Mouse (Mus musculus) intestine, embryonic 16.5 days (tissue): Measurements from ENCODE around the gene Pced1b. TPM values are rescaled to one million over a fixed set of nuclear protein-coding genes. Genes with fewer than 3 reads are reported as not detected.

Experiments
- ATAC-seq: fragments of 200-750 bp; cut with Nextera tagmentation; 2 replicates; pipeline ENCODE4 v1.8.0; 2017; ENCODE audit warnings: moderate TSS enrichment, moderate library complexity
- H3K27ac ChIP-seq: fragments of 300-500 bp; sonication (generic); 2 replicates; pipeline ENCODE4 v1.5.1; 2014; ENCODE audit warnings: mild to moderate bottlenecking, low read length
- H3K27me3 ChIP-seq: fragments of 300-500 bp; sonication (generic); replicated peaks from 2 replicates; pipeline ENCODE4 v1.6.1; 2014; ENCODE audit warnings: low read length, control low read depth, mixed read lengths; ENCODE audit not compliant: control insufficient read depth, insufficient read depth
- H3K36me3 ChIP-seq: fragments of 300-500 bp; sonication (generic); 2 replicates; pipeline ENCODE4 v1.6.1; 2014; ENCODE audit warnings: low read length, control low read depth; ENCODE audit not compliant: control insufficient read depth, insufficient read depth
- H3K4me1 ChIP-seq: fragments of 300-500 bp; sonication (generic); 2 replicates; pipeline ENCODE4 v1.6.1; 2014; ENCODE audit warnings: low read length, control low read depth, mixed read lengths; ENCODE audit not compliant: control insufficient read depth, insufficient read depth
- H3K4me2 ChIP-seq: fragments of 300-500 bp; sonication (generic); 2 replicates; pipeline ENCODE4 v1.6.1; 2014; ENCODE audit warnings: low read depth, low read length, control low read depth
- H3K4me3 ChIP-seq: fragments of 300-500 bp; sonication (generic); 2 replicates; pipeline ENCODE4 v1.5.1; 2014; ENCODE audit warnings: mild to moderate bottlenecking, low read length
- H3K9ac ChIP-seq: fragments of 300-500 bp; sonication (generic); 2 replicates; pipeline ENCODE4 v1.6.1; 2014; ENCODE audit warnings: low read depth, low read length
- H3K9me3 ChIP-seq: fragments of 300-500 bp; sonication (generic); 2 replicates; pipeline ENCODE4 v1.6.1; 2016; ENCODE audit warnings: low read length, control low read depth; ENCODE audit not compliant: control insufficient read depth
- WGBS: fragments of 180-500 bp; shearing (Covaris S2); extraction: QIAGEN DNeasy Blood & Tissue Kit; methylation state at CpG from one replicate; pipeline ENCODE4 v1.1.7; 2014; 5-methylcytosine and 5-hydroxymethylcytosine counted together
- polyA plus RNA-seq: library from polyadenylated mRNA; unstranded; fragments of >200 nt; fragmentation: Nextera tagmentation; extraction: Ambion mirVana; gene quantifications from 2 replicates; pipeline ENCODE4 v1.2.1, GENCODE M21; 2015

The Pced1b gene
- polyA plus RNA-seq, 1 experiment from 2014 or later = 3.6 TPM

- peaks cover 3% of the 10 kb centered on the region; the same call in 1 of the 2 replicates for H3K4me1 ChIP-seq
- H3K4me3 ChIP-seq = no peak overlapping the region
- ATAC-seq = no peak
- H3K9ac ChIP-seq = no peak overlapping the region
- no peaks in the 10 kb centered on the region; the same call in 1 of the 2 replicates for H3K9me3 ChIP-seq
- H3K4me2 ChIP-seq = no peak overlapping the region
- H3K27me3 ChIP-seq = no peaks in the 10 kb centered on the region
- no peak overlapping the region for H3K27ac ChIP-seq
- H3K36me3 ChIP-seq = no peaks in the 10 kb centered on the region
- WGBS = 80% methylated on average over 8 of the region's 8 CpGs
These were observed 5.7 kb downstream of the Pced1b start for GRCm38 (mm10) chr15:97252493-97253034.

DNA sequence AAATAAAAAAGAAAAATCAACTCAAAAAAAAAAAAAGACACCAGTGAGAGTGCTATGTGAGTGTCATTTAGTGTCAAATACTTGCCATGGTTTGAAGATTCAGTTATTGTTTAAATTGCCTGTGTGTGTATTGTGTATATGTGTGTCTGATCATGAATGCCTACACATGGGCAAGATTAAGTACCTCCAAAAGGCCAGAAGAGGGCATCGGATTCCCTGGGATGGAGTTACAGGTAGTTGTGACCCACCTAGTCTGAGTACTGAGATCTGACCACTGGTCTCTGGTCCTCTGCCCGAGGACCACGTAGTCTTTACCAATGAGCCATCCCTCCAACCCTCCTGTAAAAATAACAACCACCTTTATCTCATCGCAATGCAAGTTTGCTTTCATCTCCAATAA is 7.5 kb downstream of the Pced1b start:
- Histone ChIP-seq H3K9ac (no peak overlapping the region), H3K36me3 (no peaks in the 10 kb centered on the region), H3K4me3 (no peak overlapping the region), H3K9me3 (no peaks in the 10 kb centered on the region; the same call in 1 of the 2 replicates), H3K27ac (no peak overlapping the region), H3K27me3 (no peaks in the 10 kb centered on the region), H3K4me2 (no peak overlapping the region), H3K4me1 (0 out of 2 replicates have a peak, but pooled peaks cover 3% of the 10 kb centered on the region)
- no peak for ATAC-seq
- 91% methylated on average over 4 of the region's 4 CpGs for WGBS

- H3K36me3 ChIP-seq = no peaks in the 10 kb centered on the region
- H3K4me3 ChIP-seq = no peak overlapping the region
- no peaks in the 10 kb centered on the region for H3K9me3 ChIP-seq
- no peak overlapping the region for H3K9ac ChIP-seq
- H3K27me3 ChIP-seq = no peaks in the 10 kb centered on the region
- 0 out of 2 replicates have a peak, but pooled peaks cover 3% of the 10 kb centered on the region for H3K4me1 ChIP-seq
- ATAC-seq = no peak
- no peak overlapping the region for H3K27ac ChIP-seq
- H3K4me2 ChIP-seq = no peak overlapping the region
- WGBS = 88% methylated on average over 3 of the region's 3 CpGs
These were observed 8.9 kb downstream of the Pced1b start for GRCm38 (mm10) chr15:97255800-97256199.

GRCm38 (mm10) chr15:97256411-97256810 is 9.5 kb downstream of the Pced1b start:
- Histone ChIP-seq H3K9me3 (no peaks in the 10 kb centered on the region), H3K9ac (no peak overlapping the region), H3K4me1 (0 out of 2 replicates have a peak, but pooled peaks cover 3% of the 10 kb centered on the region), H3K36me3 (no peaks in the 10 kb centered on the region), H3K27ac (no peak overlapping the region), H3K27me3 (no peaks in the 10 kb centered on the region), H3K4me2 (no peak overlapping the region), H3K4me3 (no peak overlapping the region)
- WGBS = 90% methylated on average over 11 of the region's 11 CpGs
- no peak for ATAC-seq

DNA sequence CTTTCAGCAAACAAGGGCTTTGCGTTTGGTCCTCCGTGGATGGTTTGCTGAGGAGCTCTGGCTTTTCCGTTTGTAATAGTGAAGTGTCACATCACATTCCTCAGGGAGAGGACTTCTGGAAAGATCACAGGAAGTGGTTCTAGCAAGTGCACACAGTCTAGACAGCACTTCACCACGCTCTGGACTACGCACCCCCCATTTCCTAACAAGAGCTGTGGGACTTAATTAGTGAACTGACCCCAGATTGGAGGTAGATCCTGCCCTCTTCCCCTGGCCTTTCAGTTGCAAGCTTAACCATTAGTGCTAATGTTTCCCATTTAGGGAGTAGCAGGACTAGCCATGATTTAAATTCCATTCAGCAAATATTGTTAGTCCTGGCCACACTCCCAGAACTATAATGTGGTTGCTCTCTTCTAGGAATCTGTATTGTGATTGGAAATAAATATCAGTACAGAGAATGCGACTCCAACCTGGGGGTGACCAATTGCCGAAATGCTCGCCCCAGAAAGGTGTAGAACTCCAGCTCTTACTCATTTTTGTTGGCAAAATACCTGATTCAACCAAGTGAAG is 10.4 kb downstream of the Pced1b start:
- H3K27ac ChIP-seq = no peak overlapping the region
- H3K4me2 ChIP-seq = no peak overlapping the region
- 0 out of 2 replicates have a peak, but pooled peaks cover 3% of the 10 kb centered on the region for H3K4me1 ChIP-seq
- no peak overlapping the region for H3K4me3 ChIP-seq
- H3K27me3 ChIP-seq = no peaks in the 10 kb centered on the region
- H3K36me3 ChIP-seq = no peaks in the 10 kb centered on the region
- no peak for ATAC-seq
- no peak overlapping the region for H3K9ac ChIP-seq
- 65% methylated on average over 8 of the region's 8 CpGs for WGBS
- H3K9me3 ChIP-seq = no peaks in the 10 kb centered on the region

GRCm38 (mm10) chr15:97258483-97259230 is 11.8 kb downstream of the Pced1b start:
- no peak for ATAC-seq
- no peaks in the 10 kb centered on the region for H3K27me3 ChIP-seq
- no peak overlapping the region for H3K4me3 ChIP-seq
- no peak overlapping the region for H3K4me2 ChIP-seq
- H3K27ac ChIP-seq = no peak overlapping the region
- H3K9ac ChIP-seq = no peak overlapping the region
- no peaks in the 10 kb centered on the region for H3K36me3 ChIP-seq
- WGBS = 80% methylated on average over 17 of the region's 17 CpGs
- 0 out of 2 replicates have a peak, but pooled peaks cover 3% of the 10 kb centered on the region for H3K4me1 ChIP-seq
- no peaks in the 10 kb centered on the region for H3K9me3 ChIP-seq

GRCm38 (mm10) chr15:97259300-97259699 is 12.4 kb downstream of the Pced1b start:
- Histone ChIP-seq H3K27ac (no peak overlapping the region), H3K4me3 (no peak overlapping the region), H3K9ac (no peak overlapping the region), H3K4me1 (0 out of 2 replicates have a peak, but pooled peaks cover 3% of the 10 kb centered on the region), H3K36me3 (no peaks in the 10 kb centered on the region), H3K9me3 (no peaks in the 10 kb centered on the region), H3K4me2 (no peak overlapping the region), H3K27me3 (no peaks in the 10 kb centered on the region)
- no peak for ATAC-seq
- WGBS = 89% methylated on average over 8 of the region's 8 CpGs

- ATAC-seq = no peak
- no peaks in the 10 kb centered on the region for H3K27me3 ChIP-seq
- no peaks in the 10 kb centered on the region for H3K9me3 ChIP-seq
- 77% methylated on average over 11 of the region's 11 CpGs for WGBS
- no peak overlapping the region for H3K4me2 ChIP-seq
- no peaks in the 10 kb centered on the region for H3K36me3 ChIP-seq
- no peak overlapping the region for H3K4me3 ChIP-seq
- H3K27ac ChIP-seq = no peak overlapping the region
- no peak overlapping the region for H3K9ac ChIP-seq
- H3K4me1 ChIP-seq = 0 out of 2 replicates have a peak, but pooled peaks cover 3% of the 10 kb centered on the region
These were observed 13.2 kb downstream of the Pced1b start for GRCm38 (mm10) chr15:97259968-97260597.

DNA sequence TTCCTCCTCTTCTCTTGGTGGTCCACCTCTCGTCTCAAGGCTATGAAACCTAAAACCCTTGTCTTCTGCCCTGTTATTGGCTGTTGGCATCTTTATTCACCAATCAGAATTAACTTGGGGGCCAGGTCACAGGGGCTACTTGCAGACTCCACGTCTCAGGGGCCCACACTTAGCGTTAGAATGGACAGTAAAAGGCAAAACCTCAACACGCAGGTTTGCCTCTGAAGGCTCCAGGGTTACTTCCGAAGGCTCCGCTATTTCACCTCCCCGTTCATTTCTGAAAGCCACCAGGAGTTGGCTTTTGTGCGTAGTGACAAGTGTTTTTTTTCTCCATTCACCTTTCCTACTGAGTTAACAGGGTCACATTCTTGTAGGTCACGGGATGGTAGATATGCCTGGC is 15.3 kb downstream of the Pced1b start:
- no peak overlapping the region for H3K4me3 ChIP-seq
- no peak overlapping the region for H3K27ac ChIP-seq
- 79% methylated on average over 9 of the region's 9 CpGs for WGBS
- 0 out of 2 replicates have a peak, but pooled peaks cover 3% of the 10 kb centered on the region for H3K4me1 ChIP-seq
- H3K36me3 ChIP-seq = no peaks in the 10 kb centered on the region
- no peak overlapping the region for H3K4me2 ChIP-seq
- no peaks in the 10 kb centered on the region for H3K9me3 ChIP-seq
- H3K27me3 ChIP-seq = no peaks in the 10 kb centered on the region
- H3K9ac ChIP-seq = no peak overlapping the region
- ATAC-seq = no peak
